Mouse (Mus musculus): ENCODE data around the gene Ranbp2. TPM values are rescaled to one million over a fixed set of nuclear protein-coding genes. Genes with fewer than 3 reads are reported as not detected.
"Not testable (repeated sequence)": the region's sequence is repeated elsewhere in the genome, so short reads cannot be mapped to it uniquely, and the experiment has no call there.

The Ranbp2 gene
- polyA plus RNA-seq, 1 experiment from 2014 or later = 26.8 TPM

- H3K9me3 ChIP-seq (ENCODE audit: control insufficient read depth, low read length) = no peaks in the 10 kb centered on the region
- peaks cover 0 to 9% of the 10 kb centered on the region in 2 experiments; a peak in 3 of 4 replicates for H3K4me1 ChIP-seq (ENCODE audit: control insufficient read depth in 2 of 2, insufficient read depth in 2 of 2, low read length in 2 of 2)
- H3K4me2 ChIP-seq (ENCODE audit: low read length) = peak within 1 kb of the TSS; percentile 82
- ATAC-seq (ENCODE audit: insufficient number of reproducible peaks, insufficient read depth, low FRiP score, low read depth) = peak; percentile 98
- peak within 1 kb of the TSS; percentile 76 for H3K9ac ChIP-seq (ENCODE audit: low read length)
- WGBS = 1% methylated on average over 50 of the region's 50 CpGs
- no peaks in the 10 kb centered on the region for H3K27me3 ChIP-seq (ENCODE audit: control insufficient read depth, insufficient read depth, low read length)
- peak within 1 kb of the TSS; percentile 78 to 95 for H3K4me3 ChIP-seq (ENCODE audit: control insufficient read depth in 1 of 2, insufficient read depth in 1 of 2, low read depth in 1 of 2, low read length in 2 of 2)
- H3K27ac ChIP-seq (replicated peaks in 1 of 2; ENCODE audit: control insufficient read depth in 1 of 2, insufficient read depth in 1 of 2, low read depth in 2 of 2, low read length in 2 of 2) = peak within 1 kb of the TSS; percentile 89 to 90
- peaks cover 34% of the 10 kb centered on the region for H3K36me3 ChIP-seq (ENCODE audit: control insufficient read depth, insufficient read depth, low read length)
These were observed 50.9 kb downstream of the Ranbp2 start, which contains the start of gene Ccdc138 for GRCm38 (mm10) chr10:58497320-58498284. Gene Ccdc138, plus strand, starts transcription at chr10:58497948.

GRCm38 (mm10) chr10:58498516-58498915 is 51.8 kb downstream of the Ranbp2 start:
- peak overlapping the region; percentile 76 for H3K9ac ChIP-seq (ENCODE audit: low read length)
- ATAC-seq (ENCODE audit: insufficient number of reproducible peaks, insufficient read depth, low FRiP score, low read depth) = no peak
- H3K27ac ChIP-seq (replicated peaks in 1 of 2; ENCODE audit: control insufficient read depth in 1 of 2, insufficient read depth in 1 of 2, low read depth in 2 of 2, low read length in 2 of 2) = peak overlapping the region in 1 of 2 experiments; percentile 90; a peak in 1 of 4 replicates

GRCm38 (mm10) chr10:58529358-58529757 is 82.6 kb downstream of the Ranbp2 start:
- no peaks in the 10 kb centered on the region for H3K9me3 ChIP-seq (ENCODE audit: control insufficient read depth, low read length)
- WGBS = 74% methylated on average over 1 of the region's 1 CpGs
- no peak for ATAC-seq (ENCODE audit: insufficient number of reproducible peaks, insufficient read depth, low FRiP score, low read depth)
- H3K27ac ChIP-seq (replicated peaks in 1 of 2; ENCODE audit: control insufficient read depth in 1 of 2, insufficient read depth in 1 of 2, low read depth in 2 of 2, low read length in 2 of 2) = no peak overlapping the region
- H3K27me3 ChIP-seq (ENCODE audit: control insufficient read depth, insufficient read depth, low read length) = no peaks in the 10 kb centered on the region
- H3K36me3 ChIP-seq (ENCODE audit: control insufficient read depth, insufficient read depth, low read length) = peaks cover 36% of the 10 kb centered on the region
- no peak overlapping the region for H3K9ac ChIP-seq (ENCODE audit: low read length)
- H3K4me1 ChIP-seq (ENCODE audit: control insufficient read depth in 2 of 2, insufficient read depth in 2 of 2, low read length in 2 of 2) = no peaks in the 10 kb centered on the region
- H3K4me2 ChIP-seq (ENCODE audit: low read length) = no peak overlapping the region
- no peak overlapping the region for H3K4me3 ChIP-seq (ENCODE audit: control insufficient read depth in 1 of 2, insufficient read depth in 1 of 2, low read depth in 1 of 2, low read length in 2 of 2)

More at GRCm38 (mm10) chr10:58498516-58498915, 51.8 kb downstream of the Ranbp2 start:
- WGBS = 53% methylated on average over 2 of the region's 2 CpGs
- peak overlapping the region; percentile 78 to 95 for H3K4me3 ChIP-seq (ENCODE audit: control insufficient read depth in 1 of 2, insufficient read depth in 1 of 2, low read depth in 1 of 2, low read length in 2 of 2)
- no peaks in the 10 kb centered on the region for H3K27me3 ChIP-seq (ENCODE audit: control insufficient read depth, insufficient read depth, low read length)
- peaks cover 25% of the 10 kb centered on the region for H3K36me3 ChIP-seq (ENCODE audit: control insufficient read depth, insufficient read depth, low read length)
- H3K4me1 ChIP-seq (ENCODE audit: control insufficient read depth in 2 of 2, insufficient read depth in 2 of 2, low read length in 2 of 2) = peaks cover 0 to 9% of the 10 kb centered on the region in 2 experiments; a peak in 3 of 4 replicates
- H3K9me3 ChIP-seq (ENCODE audit: control insufficient read depth, low read length) = no peaks in the 10 kb centered on the region
- peak overlapping the region; percentile 82 for H3K4me2 ChIP-seq (ENCODE audit: low read length)

DNA sequence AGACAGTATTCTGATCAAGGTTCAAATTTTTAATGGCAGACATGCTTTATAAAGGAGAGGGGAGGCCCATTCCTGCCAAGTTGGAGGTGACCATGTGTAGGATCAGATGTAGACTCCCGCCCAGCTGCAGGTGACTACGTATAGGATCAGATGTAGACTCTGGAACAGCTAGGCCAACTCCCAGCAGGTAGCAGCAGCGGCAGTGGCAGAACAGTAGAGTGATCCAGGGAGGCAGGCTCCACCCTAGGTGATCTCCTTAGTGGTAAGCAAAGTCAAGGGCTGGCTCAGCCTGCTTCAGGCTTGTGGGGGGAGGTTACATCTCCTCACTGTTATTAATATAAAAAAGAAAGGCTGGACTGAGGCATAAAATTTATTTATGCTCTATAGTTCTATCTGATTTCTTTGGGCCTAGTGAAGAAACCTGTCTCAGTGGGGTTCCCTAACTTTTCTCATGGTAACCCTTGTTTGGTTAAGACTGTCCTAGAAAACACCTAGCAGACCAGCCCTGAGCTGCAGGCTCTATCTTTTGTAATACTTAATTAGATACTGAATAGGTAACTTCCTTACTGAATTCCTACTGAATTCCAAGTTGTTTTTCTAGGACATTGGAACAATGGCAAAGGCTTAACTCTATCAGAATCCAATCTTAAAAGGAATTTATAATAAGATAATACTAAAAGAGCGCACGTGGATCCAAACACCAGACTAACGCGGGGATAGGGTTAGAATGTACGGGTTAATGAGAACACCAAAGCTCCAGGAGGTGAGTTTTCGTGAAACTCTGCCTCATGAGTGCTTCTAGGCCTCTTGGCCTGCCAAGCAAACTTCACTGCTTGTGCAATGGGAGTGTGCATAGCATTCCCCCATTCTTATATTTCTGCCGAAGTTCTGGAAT is 84.4 kb downstream of the Ranbp2 start:
- no peaks in the 10 kb centered on the region for H3K4me1 ChIP-seq (ENCODE audit: control insufficient read depth in 2 of 2, insufficient read depth in 2 of 2, low read length in 2 of 2)
- H3K4me3 ChIP-seq (ENCODE audit: control insufficient read depth in 1 of 2, insufficient read depth in 1 of 2, low read depth in 1 of 2, low read length in 2 of 2) = no peak overlapping the region
- ATAC-seq (ENCODE audit: insufficient number of reproducible peaks, insufficient read depth, low FRiP score, low read depth) = no peak
- no peak overlapping the region for H3K4me2 ChIP-seq (ENCODE audit: low read length)
- H3K27me3 ChIP-seq (ENCODE audit: control insufficient read depth, insufficient read depth, low read length) = no peaks in the 10 kb centered on the region
- H3K27ac ChIP-seq (replicated peaks in 1 of 2; ENCODE audit: control insufficient read depth in 1 of 2, insufficient read depth in 1 of 2, low read depth in 2 of 2, low read length in 2 of 2) = no peak overlapping the region
- H3K36me3 ChIP-seq (ENCODE audit: control insufficient read depth, insufficient read depth, low read length) = peaks cover 24% of the 10 kb centered on the region
- no peaks in the 10 kb centered on the region for H3K9me3 ChIP-seq (ENCODE audit: control insufficient read depth, low read length)
- H3K9ac ChIP-seq (ENCODE audit: low read length) = no peak overlapping the region
- WGBS = 86% methylated on average over 10 of the region's 10 CpGs

DNA sequence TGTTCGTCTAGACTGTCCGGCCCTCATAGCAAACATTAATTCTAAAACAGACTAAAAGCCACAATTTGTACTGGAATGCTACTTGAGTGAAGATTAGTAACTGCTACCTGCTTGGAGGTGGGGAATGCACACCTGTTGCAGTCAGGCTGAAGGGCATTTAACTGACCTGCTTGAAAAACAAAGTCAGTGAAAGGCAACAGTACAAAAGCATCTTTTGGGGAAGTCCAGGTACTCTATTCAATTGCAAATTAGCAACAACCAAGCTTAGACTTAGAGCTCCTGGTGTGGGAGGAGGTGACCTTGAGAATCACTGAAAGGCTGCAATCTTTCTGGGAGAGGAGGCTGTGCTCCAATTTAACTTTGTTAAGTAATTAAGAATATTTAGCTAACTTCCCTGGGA is 85.5 kb downstream of the Ranbp2 start:
- no peak overlapping the region for H3K4me2 ChIP-seq (ENCODE audit: low read length)
- no peak overlapping the region for H3K9ac ChIP-seq (ENCODE audit: low read length)
- H3K36me3 ChIP-seq (ENCODE audit: control insufficient read depth, insufficient read depth, low read length) = peaks cover 24% of the 10 kb centered on the region
- no peak overlapping the region for H3K4me3 ChIP-seq (ENCODE audit: control insufficient read depth in 1 of 2, insufficient read depth in 1 of 2, low read depth in 1 of 2, low read length in 2 of 2)
- WGBS = 93% methylated on average over 2 of the region's 2 CpGs
- no peak overlapping the region for H3K27ac ChIP-seq (replicated peaks in 1 of 2; ENCODE audit: control insufficient read depth in 1 of 2, insufficient read depth in 1 of 2, low read depth in 2 of 2, low read length in 2 of 2)
- no peak for ATAC-seq (ENCODE audit: insufficient number of reproducible peaks, insufficient read depth, low FRiP score, low read depth)
- no peaks in the 10 kb centered on the region for H3K27me3 ChIP-seq (ENCODE audit: control insufficient read depth, insufficient read depth, low read length)
- no peaks in the 10 kb centered on the region for H3K4me1 ChIP-seq (ENCODE audit: control insufficient read depth in 2 of 2, insufficient read depth in 2 of 2, low read length in 2 of 2)
- H3K9me3 ChIP-seq (ENCODE audit: control insufficient read depth, low read length) = no peaks in the 10 kb centered on the region

- not testable (repeated sequence) for ATAC-seq (ENCODE audit: insufficient number of reproducible peaks, insufficient read depth, low FRiP score, low read depth); H3K4me3 ChIP-seq (ENCODE audit: control insufficient read depth in 1 of 2, insufficient read depth in 1 of 2, low read depth in 1 of 2, low read length in 2 of 2); H3K36me3 ChIP-seq (ENCODE audit: control insufficient read depth, insufficient read depth, low read length); H3K9ac ChIP-seq (ENCODE audit: low read length); H3K27ac ChIP-seq (replicated peaks in 1 of 2; ENCODE audit: control insufficient read depth in 1 of 2, insufficient read depth in 1 of 2, low read depth in 2 of 2, low read length in 2 of 2); H3K4me1 ChIP-seq (ENCODE audit: control insufficient read depth in 2 of 2, insufficient read depth in 2 of 2, low read length in 2 of 2); H3K27me3 ChIP-seq (ENCODE audit: control insufficient read depth, insufficient read depth, low read length); H3K9me3 ChIP-seq (ENCODE audit: control insufficient read depth, low read length); H3K4me2 ChIP-seq (ENCODE audit: low read length)
- WGBS = 79% methylated on average over 5 of the region's 5 CpGs
These were observed 89.6 kb downstream of the Ranbp2 start for GRCm38 (mm10) chr10:58536276-58536675.

- Histone ChIP-seq H3K27me3 (ENCODE audit: control insufficient read depth, insufficient read depth, low read length) (no peaks in the 10 kb centered on the region), H3K4me1 (ENCODE audit: control insufficient read depth in 2 of 2, insufficient read depth in 2 of 2, low read length in 2 of 2) (peaks cover 0 to 3% of the 10 kb centered on the region in 2 experiments; a peak in 1 of 4 replicates), H3K9me3 (ENCODE audit: control insufficient read depth, low read length) (no peaks in the 10 kb centered on the region), H3K27ac (replicated peaks in 1 of 2; ENCODE audit: control insufficient read depth in 1 of 2, insufficient read depth in 1 of 2, low read depth in 2 of 2, low read length in 2 of 2) (no peak overlapping the region), H3K4me3 (ENCODE audit: control insufficient read depth in 1 of 2, insufficient read depth in 1 of 2, low read depth in 1 of 2, low read length in 2 of 2) (no peak overlapping the region), H3K36me3 (ENCODE audit: control insufficient read depth, insufficient read depth, low read length) (0 out of 2 replicates have a peak, but pooled peaks cover 4% of the 10 kb centered on the region), H3K4me2 (ENCODE audit: low read length) (no peak overlapping the region), H3K9ac (ENCODE audit: low read length) (no peak overlapping the region)
- 53% methylated on average over 13 of the region's 13 CpGs for WGBS
- ATAC-seq (ENCODE audit: insufficient number of reproducible peaks, insufficient read depth, low FRiP score, low read depth) = no peak
These were observed 93.9 kb downstream of the Ranbp2 start for GRCm38 (mm10) chr10:58540613-58541012.
